Mouse (Mus musculus) embryonic fibroblast, embryonic 13.5 days (primary cell): Measurements from ENCODE around the gene Rai2. TPM values are rescaled to one million over a fixed set of nuclear protein-coding genes. Genes with fewer than 3 reads are reported as not detected.

Experiments used
- H3K27ac ChIP-seq: 2 replicates; pipeline ENCODE4 v1.5.1; 2012; ENCODE audit warnings: low read length, control low read depth, inconsistent platforms; ENCODE audit not compliant: insufficient read depth
- H3K4me1 ChIP-seq: 2 replicates; pipeline ENCODE4 v1.6.1; 2011; ENCODE audit warnings: low read length; ENCODE audit not compliant: control insufficient read depth, insufficient read depth
- H3K4me3 ChIP-seq: 2 replicates; pipeline ENCODE4 v1.5.1; 2011; ENCODE audit warnings: mild to moderate bottlenecking, control low read depth, low read length; ENCODE audit not compliant: insufficient read depth
- CTCF ChIP-seq: IDR thresholded peaks from 2 replicates; pipeline ENCODE4 v1.5.1; 2011; ENCODE audit warnings: mild to moderate bottlenecking, control low read depth, low read length, moderate library complexity, borderline replicate concordance; ENCODE audit not compliant: insufficient read depth
- POLR2A ChIP-seq: IDR thresholded peaks from 2 replicates; pipeline ENCODE4 v1.6.1; 2011; ENCODE audit warnings: low read depth, mild to moderate bottlenecking, control low read depth, low read length, moderate library complexity
- polyA plus RNA-seq: library from polyadenylated mRNA; stranded (reverse); fragments of >200 nt; gene quantifications from 2 replicates; pipeline ENCODE4 v1.2.4, GENCODE M21; 2011; ENCODE audit warnings: low read depth; ENCODE audit not compliant: missing spikeins, insufficient read length

Gene Rai2
- polyA plus RNA-seq, 1 experiment = 0.47 TPM

DNA sequence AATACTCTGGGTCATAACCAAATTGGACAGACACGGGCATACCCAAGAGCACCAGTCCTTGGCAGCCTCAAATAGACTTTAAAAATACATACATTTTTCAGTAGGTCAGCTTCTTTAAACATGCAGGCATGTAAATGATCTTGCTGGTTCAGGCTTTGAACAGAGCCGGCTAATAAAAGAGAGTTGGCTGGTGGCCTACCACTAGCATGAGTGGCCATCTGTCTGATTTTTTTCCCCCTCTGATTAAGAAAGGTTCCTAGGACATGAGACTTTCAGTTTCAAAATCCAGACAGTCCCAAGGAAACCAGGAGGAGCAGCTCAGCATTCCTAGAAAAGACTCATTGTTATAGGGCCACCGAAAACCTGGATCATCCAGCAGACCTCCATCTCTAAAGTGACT, 15.0 kb downstream of the Rai2 start:
- H3K27ac ChIP-seq = no peak overlapping the region
- no peaks in the 10 kb centered on the region for H3K4me1 ChIP-seq
- H3K4me3 ChIP-seq = no peak overlapping the region
- no peak for TF ChIP-seq CTCF
- TF ChIP-seq POLR2A = no peak

DNA sequence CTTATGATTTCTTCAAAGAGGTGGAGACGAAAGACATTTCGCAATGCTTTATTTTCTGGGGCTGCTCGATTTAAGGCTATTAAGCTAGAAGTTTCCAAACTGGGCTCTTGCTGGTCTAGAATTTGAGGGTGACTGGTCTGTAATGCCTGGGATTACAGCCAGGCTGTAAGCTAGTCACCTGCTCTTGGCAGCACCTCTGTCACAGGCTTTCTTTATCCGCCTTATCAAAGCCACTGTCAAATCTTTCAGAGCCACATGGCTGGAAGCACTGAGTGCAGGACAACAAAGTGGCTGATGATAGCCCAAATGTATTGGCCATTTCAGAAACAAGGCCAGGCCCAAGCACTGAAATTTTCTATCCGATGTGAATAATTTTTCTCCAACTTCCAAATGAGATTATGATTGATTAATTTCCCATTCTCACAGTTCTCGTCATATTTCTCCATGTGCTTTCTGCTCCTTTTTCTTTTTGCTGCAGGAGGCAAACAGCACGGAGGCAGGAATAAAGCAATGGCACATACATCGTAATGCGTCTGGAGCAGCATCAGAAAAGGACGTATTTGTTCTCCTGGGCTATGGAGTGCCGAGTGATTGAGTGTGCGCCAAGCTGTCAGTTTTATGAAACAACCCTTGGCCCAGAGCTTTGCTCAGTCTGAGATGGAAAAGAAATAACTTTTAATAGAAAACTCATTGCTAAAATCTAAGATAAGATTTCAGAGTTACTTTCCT, 16.9 kb downstream of the Rai2 start:
- Histone ChIP-seq H3K4me1 (no peaks in the 10 kb centered on the region), H3K4me3 (no peak overlapping the region), H3K27ac (no peak overlapping the region)
- TF ChIP-seq CTCF (no peak), POLR2A (no peak)

DNA sequence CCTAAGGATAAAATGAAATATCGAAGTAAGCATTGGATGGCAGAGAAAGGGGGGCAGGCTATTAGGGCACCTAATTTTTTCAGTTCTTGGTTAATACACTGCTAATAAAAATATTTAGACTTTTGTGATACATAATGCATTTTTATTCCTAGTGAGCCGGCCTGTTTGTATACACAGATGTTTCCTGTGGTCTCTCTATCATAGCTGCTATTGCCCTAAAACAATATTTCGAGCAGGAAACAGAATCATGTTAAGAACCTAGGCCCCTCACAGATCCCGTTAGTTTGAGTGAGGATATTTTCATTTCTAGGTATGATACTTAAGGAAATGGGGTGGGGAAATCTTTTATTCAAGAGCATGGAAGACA, 17.4 kb downstream of the Rai2 start:
- TF ChIP-seq POLR2A (no peak), CTCF (no peak)
- no peak overlapping the region for H3K27ac ChIP-seq
- no peak overlapping the region for H3K4me3 ChIP-seq
- H3K4me1 ChIP-seq = no peaks in the 10 kb centered on the region

DNA sequence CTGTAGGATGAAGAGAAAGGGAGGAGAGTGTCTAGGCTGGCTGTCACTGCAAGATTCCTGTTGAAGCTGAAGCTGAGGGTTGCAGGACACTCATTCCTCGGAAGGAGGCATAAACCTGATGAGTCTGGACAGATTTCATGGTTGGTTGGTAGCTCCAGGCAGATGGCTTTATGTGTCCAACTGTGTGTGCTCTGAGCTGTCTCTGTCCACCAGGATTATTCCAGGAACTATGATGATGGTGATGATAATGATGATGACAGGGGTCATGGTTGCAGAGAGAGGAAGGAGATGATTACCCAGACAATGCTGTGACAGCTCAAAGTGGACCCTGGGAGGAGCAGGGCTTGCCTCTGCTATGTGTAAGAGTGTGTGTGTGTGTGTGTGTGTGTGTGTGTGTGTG, 22.5 kb downstream of the Rai2 start:
- Histone ChIP-seq H3K4me1 (no peaks in the 10 kb centered on the region), H3K27ac (no peak overlapping the region), H3K4me3 (no peak overlapping the region)
- TF ChIP-seq POLR2A (no peak), CTCF (no peak)

DNA sequence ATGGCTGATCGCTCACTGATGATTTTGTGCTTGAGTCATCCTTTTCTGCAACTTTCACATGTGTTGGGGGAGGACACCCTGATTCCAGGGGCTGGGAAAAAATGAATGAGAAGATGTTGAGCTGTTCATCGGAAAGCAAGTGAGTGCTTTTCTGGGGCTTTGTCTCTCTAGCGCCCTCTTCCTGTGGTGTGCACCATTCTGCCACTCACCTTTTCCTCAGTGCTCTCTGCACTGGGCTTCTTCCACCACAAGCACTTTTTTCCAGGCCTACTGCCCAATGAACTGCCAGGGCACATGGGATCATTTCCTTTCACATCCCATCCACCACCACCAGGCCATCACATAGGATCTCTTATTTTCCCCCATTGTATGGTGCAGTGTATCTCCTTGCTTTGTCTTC, 26.2 kb downstream of the Rai2 start:
- no peak for TF ChIP-seq CTCF
- no peak for TF ChIP-seq POLR2A
- Histone ChIP-seq H3K27ac (no peak overlapping the region), H3K4me1 (no peaks in the 10 kb centered on the region), H3K4me3 (no peak overlapping the region)

DNA sequence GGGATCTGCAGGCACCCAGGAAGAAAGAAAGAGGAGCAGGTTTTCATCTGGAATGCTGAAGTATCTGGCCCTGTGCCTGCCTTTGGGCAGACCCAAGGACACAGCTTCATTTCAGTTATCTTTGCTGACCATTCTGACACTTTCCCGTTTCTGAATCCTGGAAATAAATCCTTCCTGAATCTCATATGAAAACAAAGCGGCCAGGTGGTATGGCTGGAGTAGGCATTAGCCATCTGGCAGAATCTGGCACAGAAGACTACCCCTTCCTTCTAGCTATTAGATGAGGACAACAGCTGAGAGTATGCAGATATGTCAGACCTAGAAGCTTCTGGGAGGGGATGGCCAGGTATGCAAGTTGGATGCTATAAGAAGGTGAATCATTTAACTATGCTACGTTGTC, 28.4 kb downstream of the Rai2 start:
- Histone ChIP-seq H3K27ac (no peak overlapping the region), H3K4me1 (no peaks in the 10 kb centered on the region)
- no peak for TF ChIP-seq CTCF
- TF ChIP-seq POLR2A = no peak

DNA sequence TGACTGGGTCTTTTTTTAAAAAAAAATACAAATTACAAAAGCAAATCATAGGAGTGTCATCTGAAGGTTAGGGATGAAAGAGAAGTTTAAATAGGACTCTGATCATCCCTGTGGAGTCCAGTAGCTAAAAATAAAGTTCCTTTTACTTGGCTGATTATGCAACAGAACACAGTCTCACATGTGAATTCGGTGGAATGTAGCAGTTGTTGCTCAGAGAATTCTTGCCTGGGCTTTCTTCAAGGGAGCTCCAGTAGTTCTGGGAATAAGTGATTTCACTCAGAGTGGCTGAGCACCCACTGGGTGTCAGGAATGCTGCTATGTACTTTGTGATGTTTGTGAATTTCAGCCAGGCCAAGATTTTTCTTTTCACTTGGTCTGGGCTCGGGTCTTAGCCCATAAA, 30.5 kb downstream of the Rai2 start:
- Histone ChIP-seq H3K27ac (no peak overlapping the region), H3K4me1 (no peaks in the 10 kb centered on the region), H3K4me3 (no peak overlapping the region)
- no peak for TF ChIP-seq POLR2A
- TF ChIP-seq CTCF = no peak

More for the DNA sequence above, 28.4 kb downstream of the Rai2 start:
- no peak overlapping the region for H3K4me3 ChIP-seq

DNA sequence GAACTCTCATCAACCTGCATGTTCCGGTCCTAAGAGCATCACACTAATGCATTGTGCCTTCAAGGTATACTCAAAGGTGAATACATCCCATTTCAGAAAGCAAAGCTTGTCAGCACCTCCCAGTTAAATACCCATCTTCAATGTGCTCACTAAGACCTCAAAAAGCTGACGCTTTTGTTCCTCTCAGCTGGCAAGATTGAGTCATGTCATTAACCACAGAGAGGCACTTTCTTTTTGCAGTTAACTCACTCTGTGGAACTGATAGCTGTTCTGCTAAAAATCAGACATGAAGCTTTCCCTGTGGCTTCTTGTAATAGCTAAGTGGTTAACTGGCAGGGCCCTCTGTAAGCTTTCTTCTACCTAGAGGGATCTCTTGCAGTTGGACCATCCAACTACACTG, 36.6 kb downstream of the Rai2 start:
- Histone ChIP-seq H3K4me3 (no peak overlapping the region), H3K4me1 (no peaks in the 10 kb centered on the region), H3K27ac (no peak overlapping the region)
- no peak for TF ChIP-seq CTCF
- TF ChIP-seq POLR2A = no peak

DNA sequence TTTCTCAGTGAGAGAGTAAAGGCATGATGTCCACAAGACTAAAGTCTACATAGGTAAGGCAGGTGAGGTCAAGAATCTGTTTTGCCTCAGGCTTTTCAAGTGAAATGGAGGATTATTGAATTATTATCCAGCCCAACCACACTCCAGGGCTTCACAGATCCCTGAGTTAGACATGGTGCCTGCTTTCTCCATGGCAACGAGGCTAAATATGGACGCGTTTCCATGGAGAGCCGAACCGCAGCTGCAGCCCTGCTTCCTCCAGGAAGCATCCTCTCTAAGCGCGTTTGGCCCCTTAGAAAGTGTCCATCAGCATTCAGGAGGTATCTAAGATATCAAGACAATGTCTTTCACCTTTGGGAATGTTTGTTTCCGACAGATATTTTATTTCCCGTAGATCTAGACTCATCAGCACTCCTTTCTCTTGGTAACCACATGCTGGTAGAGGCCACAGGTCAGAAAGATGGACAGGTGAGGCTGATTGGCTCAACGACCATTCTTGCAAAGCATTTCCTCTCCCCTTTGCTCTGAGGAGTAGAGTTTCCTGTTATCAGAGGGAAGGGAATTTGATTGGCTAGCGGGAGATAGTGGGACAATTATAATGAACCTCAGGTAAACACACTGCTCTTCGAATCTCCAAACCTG, 59.6 kb downstream of the Rai2 start:
- Histone ChIP-seq H3K27ac (no peak overlapping the region), H3K4me3 (no peak overlapping the region), H3K4me1 (no peaks in the 10 kb centered on the region)
- no peak for TF ChIP-seq POLR2A
- no peak for TF ChIP-seq CTCF

DNA sequence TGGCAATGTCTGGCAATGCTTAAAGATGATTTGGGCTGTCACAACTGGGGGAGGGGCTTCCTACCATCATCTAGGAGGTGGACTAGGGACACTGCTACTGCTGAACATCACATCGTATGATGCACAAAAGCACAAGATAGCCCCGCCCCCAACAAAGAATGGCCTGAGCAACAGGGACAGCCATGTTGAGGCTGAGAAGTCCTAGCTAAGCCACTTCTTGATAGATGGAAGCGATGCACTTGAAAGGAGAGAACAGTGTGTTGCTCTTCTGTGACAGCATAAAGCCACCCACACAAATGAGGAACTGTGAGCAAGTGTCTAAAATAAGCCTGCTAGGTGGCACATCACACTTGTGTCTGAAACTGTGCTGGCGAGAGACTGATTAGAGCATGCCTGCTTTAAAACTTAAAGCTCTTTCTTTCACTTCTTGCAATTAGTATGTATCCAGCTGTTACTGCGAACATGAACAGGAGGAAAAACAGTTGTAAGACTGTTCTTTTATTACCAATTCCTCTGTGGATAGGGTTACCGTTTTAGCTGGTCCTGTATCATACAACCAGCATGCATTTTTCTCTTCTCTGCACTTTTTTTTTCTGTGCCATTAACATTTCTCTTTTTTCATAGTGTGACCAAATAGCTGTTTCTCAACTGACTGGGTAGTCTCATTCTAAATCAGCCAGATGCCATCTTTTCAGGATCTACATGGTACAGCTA, 63.6 kb downstream of the Rai2 start:
- H3K4me1 ChIP-seq = no peaks in the 10 kb centered on the region
- TF ChIP-seq POLR2A = no peak
- no peak for TF ChIP-seq CTCF
- no peak overlapping the region for H3K27ac ChIP-seq
- no peak overlapping the region for H3K4me3 ChIP-seq
